Mouse (Mus musculus): ENCODE results near the gene Tango2.

Tango2 gene

GRCm38 (mm10) chr16:18265024-18265423, 82.9 kb downstream of the Tango2 start:
- DNase-seq (ENCODE audit: extremely low spot score, low read depth, low spot score): no peak

DNA sequence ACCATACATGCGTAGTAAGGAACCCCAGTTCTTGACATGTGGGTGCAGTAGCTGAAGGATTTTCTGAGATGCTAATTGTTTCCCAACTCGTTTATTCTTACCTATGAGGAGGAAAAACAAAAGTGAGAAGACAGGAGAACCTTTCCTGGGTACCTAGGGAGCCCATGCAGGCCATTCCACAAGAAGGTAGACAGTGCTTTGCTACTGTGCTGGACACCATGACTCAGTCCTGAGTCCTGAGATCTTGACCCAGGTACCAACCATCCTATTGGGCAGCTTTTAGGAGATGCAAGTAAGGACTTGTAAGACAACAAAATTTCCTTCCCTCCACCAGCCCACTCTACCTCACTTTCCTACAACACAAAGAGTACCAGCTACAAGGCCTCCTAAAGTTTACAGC, 89.7 kb downstream of the Tango2 start, which contains the start of gene Gm49776:
Gene Gm49776, minus strand, starts transcription at position 101 of the 400 bp plus-strand sequence.
- no peak for DNase-seq (ENCODE audit: extremely low spot score, low read depth, low spot score)

DNA sequence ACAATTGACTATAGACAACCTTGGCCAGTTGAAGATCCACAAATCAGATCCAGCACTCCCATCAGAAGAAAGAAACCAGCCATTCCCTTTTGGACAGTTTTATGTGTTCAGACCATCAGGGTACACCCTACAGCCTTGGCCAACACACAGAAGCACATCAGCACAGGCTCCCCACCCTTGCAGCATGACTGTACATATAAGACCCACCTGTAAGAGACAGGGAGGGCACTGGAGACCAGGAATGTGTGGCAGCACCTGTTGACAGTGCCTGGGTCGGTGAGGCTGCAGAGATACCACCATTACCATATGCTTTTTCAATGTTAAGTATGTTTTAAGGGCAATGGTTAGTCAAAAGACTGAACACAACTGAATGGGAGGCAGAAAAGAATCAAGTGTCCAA, 94.0 kb downstream of the Tango2 start:
- no peak for DNase-seq (ENCODE audit: extremely low spot score, low read depth, low spot score)

DNA sequence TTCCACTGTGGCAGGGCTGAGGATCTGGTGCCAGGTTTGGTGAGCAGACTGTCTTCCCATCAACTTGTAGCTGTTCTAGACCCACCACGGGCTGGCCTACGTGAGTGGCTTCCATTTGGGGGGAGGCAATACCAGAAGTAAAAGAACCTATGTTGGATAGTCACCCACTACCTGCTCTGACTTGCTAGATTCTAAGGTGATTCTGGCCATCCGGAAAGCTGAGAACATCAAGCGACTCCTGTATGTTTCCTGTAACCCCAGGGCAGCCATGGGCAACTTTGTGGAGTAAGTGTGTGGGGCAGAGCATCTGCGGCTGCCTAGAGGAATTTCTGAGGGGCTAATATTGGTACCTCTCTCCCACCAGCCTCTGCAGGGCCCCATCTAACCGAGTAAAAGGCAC, 95.2 kb downstream of the Tango2 start:
- DNase-seq (ENCODE audit: extremely low spot score, low read depth, low spot score): no peak

GRCm38 (mm10) chr16:18250828-18251790, 96.8 kb downstream of the Tango2 start:
- DNase-seq (ENCODE audit: extremely low spot score, low read depth, low spot score): no peak
